Mouse (Mus musculus) bone marrow macrophage, adult 2 months (primary cell): ENCODE data around the gene Acp4.

ENCODE experiments used
- CTCF ChIP-seq: IDR thresholded peaks from 2 replicates; pipeline ENCODE4 v1.5.1; 2012; ENCODE audit warnings: low read depth, mild to moderate bottlenecking, low read length, moderate library complexity
- POLR2A ChIP-seq: IDR thresholded peaks from 2 replicates; pipeline ENCODE4 v1.6.1; 2012; ENCODE audit warnings: mild to moderate bottlenecking, low read depth, low read length, borderline replicate concordance

DNA sequence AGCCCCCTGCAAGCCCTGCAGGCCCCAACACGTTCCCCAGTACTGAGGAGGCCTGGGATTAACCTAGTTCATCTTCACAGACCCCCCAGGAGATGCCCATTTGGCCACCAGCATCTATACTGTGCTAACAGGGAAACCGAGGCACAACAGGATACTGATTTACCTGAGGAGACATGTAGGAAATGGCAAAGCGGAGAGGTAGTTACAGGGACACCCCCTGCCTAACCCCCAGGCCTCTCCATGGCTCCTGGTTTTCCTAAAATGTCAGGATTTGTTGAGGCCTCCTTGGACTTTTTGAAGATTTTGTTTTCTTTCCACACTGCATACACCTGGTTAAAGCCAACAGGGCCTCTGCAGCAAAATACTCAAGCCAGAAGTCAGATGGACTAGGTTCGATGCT, at the start of gene Acp4:
- TF ChIP-seq CTCF (no peak), POLR2A (no peak)
